Mouse (Mus musculus): ENCODE measurements around the gene Ranbp9.

Ranbp9 gene

DNA sequence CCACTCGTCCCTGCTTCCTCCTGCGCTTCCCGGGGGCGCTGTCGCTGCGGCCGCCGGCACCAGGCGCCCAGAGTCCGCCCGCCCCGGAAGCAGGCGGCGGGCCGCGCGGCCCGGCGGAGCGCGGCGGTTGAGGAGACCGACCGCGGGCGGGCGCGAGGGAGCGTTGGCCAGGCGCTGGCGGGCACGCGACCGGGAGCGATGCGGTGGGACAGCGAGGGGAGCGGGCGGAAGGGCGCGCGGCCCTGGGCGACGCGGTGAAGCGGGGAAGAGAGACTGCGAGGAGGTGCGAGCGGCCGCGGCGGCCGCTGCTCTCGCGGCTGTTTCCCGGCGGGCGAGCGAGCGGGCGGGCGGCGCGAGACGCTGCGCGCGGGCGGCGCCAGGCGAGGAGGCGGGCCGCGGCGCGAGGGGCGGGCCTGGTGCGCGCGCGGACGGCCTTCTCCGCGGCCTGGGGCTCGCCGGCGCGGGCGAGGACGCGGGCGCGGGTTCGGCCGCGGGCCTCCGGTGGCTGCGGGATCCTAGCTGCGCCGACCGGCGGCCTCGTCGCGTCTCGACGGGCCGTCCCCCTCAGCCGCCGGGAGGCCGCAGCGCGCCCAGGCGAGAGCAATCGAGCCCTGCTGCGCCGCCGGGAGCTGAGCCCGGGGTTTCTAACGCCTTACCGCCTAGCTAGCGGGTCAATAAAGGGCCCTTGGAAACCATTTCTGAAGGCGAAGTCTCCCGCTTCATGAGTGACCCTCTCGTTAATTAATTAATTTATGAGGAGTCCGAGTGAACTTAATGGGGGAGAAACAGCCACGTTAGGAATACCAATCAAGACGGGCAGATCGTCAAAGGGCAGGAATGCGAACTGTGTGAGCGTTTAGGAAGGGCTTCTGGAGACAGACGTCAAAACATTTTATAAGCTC is at the start of gene Ranbp9:
Ranbp9 (minus strand) TSS at position 326 of the 902 bp plus-strand sequence.
- peak; percentile 68 for DNase-seq (ENCODE audit: low spot score)

- DNase-seq (ENCODE audit: low spot score): no peak
These were observed 49.2 kb upstream of the Ranbp9 start for GRCm38 (mm10) chr13:43530129-43530831.

- DNase-seq (ENCODE audit: low spot score): no peak
These were observed 45.2 kb upstream of the Ranbp9 start for GRCm38 (mm10) chr13:43526289-43526688.

- DNase-seq (ENCODE audit: low spot score): no peak
These were observed 44.5 kb upstream of the Ranbp9 start for GRCm38 (mm10) chr13:43525363-43526134.

- DNase-seq (ENCODE audit: low spot score): peak; percentile 45
These were observed 43.6 kb upstream of the Ranbp9 start for GRCm38 (mm10) chr13:43524491-43525362.

GRCm38 (mm10) chr13:43523906-43524480 is 42.9 kb upstream of the Ranbp9 start:
- no peak for DNase-seq (ENCODE audit: low spot score)

GRCm38 (mm10) chr13:43521940-43522339 is 40.9 kb upstream of the Ranbp9 start:
- DNase-seq (ENCODE audit: low spot score): no peak

DNA sequence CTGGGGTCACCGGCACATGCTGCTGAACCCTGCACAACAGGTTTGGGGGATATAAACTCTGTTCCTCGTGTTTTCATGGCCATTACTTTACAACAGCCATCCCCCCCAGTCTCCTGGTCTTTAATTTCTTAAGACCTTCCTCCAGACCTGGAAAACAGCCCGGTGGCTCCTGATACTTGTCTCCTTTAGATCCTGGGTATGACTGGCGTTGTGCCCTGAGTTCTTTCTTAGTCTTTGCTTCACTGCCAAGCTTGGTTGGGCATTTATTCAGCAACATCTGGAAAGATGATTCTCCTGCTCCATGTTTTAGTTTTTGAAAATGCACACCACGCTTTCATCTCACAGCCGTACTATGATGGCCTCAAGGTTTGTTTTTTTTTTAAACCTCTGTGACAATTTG is 38.2 kb upstream of the Ranbp9 start:
- DNase-seq (ENCODE audit: low spot score): no peak

DNA sequence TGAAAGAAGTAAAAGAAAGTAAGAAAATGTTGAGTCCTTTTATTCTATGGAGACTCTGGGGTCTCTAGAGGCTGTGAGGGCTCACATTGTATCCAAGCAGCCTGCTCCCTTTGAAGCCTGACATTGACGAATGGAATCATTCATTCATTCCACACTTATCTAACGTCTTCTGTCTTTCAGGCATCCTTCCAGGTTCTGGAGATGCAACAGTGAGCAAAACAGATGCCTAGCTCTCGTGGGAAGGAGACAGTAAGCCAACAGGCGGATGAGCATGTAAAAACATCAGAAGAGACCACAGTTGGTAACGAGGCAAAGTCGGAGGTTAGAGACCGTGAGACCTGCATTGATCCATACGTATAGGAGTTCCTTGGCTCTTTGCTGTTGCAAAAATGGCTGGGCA is 36.3 kb upstream of the Ranbp9 start:
- DNase-seq (ENCODE audit: low spot score): no peak

DNA sequence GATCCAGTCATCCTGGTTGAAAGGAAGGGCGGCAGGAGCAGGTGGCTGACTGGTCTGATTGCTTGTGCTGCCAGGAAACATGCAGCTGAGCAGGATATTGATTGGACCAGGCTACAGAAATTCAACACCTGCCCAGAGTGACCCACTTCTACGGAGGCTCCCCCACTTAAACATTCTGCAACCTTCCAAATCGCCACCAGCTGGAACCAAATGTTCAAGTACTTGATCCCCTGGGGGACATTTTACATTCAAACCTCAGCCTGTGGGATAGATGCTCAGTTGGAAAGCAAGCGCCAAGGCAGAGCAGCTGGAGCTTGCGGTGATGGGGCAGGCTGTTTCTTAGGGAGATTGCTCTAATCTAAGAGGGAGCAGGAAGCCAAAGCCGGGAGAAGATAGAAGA is 35.8 kb upstream of the Ranbp9 start:
- DNase-seq (ENCODE audit: low spot score): no peak

DNA sequence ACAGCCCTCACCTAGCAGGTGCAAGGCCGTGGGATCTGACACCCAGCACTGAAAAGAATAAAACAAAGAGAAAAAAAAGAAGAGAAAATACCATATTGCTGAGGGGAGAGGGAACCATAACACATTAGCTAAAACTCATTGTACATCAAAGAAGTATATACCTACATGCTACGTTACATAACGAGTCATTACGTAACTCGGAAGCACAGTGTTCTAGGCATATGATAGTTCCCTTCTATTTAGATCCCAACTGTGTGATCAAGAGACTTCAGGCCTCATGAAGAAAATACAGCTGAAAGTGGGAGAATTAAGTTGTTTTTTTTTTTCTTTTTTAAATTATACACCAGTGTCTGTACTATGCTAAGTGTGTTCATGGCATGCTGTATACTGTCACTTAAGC is 35.0 kb upstream of the Ranbp9 start:
- no peak for DNase-seq (ENCODE audit: low spot score)

- DNase-seq (ENCODE audit: low spot score): no peak
These were observed 33.9 kb upstream of the Ranbp9 start for GRCm38 (mm10) chr13:43514950-43515358.

DNA sequence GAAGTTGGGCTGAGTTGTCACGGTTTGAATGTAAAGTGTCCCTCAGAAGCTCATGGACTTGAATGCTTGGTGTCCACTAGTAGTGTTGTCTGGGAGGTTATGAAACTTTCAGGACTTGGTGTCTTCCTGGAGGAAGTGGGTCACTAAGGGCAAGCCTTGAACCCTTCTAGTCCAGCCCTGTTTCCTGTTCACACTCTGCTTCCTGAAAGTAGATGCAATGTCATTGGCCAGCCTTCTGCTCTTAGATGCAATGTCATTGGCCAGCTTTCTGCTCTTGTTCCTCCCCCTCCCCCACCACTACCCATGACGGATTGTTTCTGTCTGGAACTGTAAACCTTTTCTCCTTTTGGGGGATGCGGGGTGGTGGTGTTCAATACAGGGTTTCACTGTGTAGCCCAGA is 31.7 kb upstream of the Ranbp9 start:
- no peak for DNase-seq (ENCODE audit: low spot score)

- no peak for DNase-seq (ENCODE audit: low spot score)
These were observed 24.7 kb upstream of the Ranbp9 start for GRCm38 (mm10) chr13:43505798-43506197.

DNA sequence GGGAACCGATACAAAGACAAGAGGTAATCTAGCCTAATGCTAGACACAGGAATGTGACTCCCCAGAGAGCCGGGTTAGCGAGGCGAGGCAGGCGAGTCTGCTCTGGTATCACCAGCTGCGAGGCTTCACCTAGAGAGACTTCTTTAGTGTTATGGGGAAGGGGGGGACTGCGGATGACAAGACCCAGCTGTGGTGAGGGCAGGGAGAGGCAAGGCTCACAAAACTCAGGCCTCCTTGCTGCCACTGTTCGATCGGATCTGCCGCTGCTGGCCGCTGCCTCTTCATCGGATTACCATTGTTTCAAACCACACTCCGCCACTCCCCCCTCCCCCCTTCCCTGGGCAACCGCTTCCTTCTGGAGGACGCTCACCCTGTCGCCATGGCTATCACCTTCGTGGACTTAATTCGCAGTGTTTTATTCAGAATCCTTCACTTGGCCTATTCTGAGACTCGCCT is 22.3 kb upstream of the Ranbp9 start:
- DNase-seq (ENCODE audit: low spot score): no peak

DNA sequence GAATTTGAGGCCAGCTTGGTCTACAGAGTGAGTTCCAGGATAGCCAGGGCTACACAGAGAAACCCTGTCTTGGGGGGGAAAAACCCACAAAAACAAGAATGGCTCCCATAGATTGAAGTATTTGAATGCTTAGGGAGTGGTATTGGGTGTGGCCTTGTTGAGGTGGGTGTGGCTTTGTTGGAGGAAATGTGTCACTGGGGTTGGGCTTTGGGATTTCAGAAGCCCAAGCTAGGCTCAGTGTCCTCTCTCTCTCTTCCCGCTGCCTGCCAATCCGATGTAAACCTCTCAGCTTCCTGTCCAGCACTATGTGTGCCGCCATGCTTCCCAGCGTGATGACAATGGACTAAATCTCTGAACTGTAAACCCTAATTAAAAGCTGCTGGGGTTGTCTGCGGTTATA is 20.5 kb upstream of the Ranbp9 start:
- DNase-seq (ENCODE audit: low spot score): no peak

GRCm38 (mm10) chr13:43500483-43500850 is 19.4 kb upstream of the Ranbp9 start:
- no peak for DNase-seq (ENCODE audit: low spot score)

- DNase-seq (ENCODE audit: low spot score): no peak
These were observed 18.8 kb upstream of the Ranbp9 start for GRCm38 (mm10) chr13:43499731-43500482.

- no peak for DNase-seq (ENCODE audit: low spot score)
These were observed 17.8 kb upstream of the Ranbp9 start for GRCm38 (mm10) chr13:43498849-43499248.

GRCm38 (mm10) chr13:43497769-43498168 is 16.7 kb upstream of the Ranbp9 start:
- no peak for DNase-seq (ENCODE audit: low spot score)
